Mouse (Mus musculus) megakaryocyte, embryonic 14.5 days (primary cell): ENCODE data around the gene Paqr4. TPM values are rescaled to one million over a fixed set of nuclear protein-coding genes. Genes with fewer than 3 reads are reported as not detected.

Source experiments
- H3K27me3 ChIP-seq: replicated peaks from 2 replicates; pipeline ENCODE3; 2012; ENCODE audit warnings: inconsistent platforms
- H3K36me3 ChIP-seq: replicated peaks from 2 replicates; pipeline ENCODE3; 2012; ENCODE audit warnings: low read length, inconsistent platforms, mixed read lengths
- H3K4me1 ChIP-seq: 2 replicates; pipeline ENCODE4 v1.6.1; 2012; ENCODE audit warnings: inconsistent platforms
- H3K4me3 ChIP-seq: replicated peaks from 2 replicates; pipeline ENCODE3; 2012; ENCODE audit warnings: moderate library complexity, mild to moderate bottlenecking, inconsistent platforms
- H3K9me3 ChIP-seq: 2 replicates; pipeline ENCODE4 v1.6.1; 2012; ENCODE audit warnings: inconsistent platforms
- FLI1 ChIP-seq: IDR thresholded peaks from 2 replicates; pipeline ENCODE4 v1.6.1; 2012; ENCODE audit warnings: low read length, inconsistent platforms, mixed read lengths
- GATA1 ChIP-seq: IDR thresholded peaks from 3 replicates; pipeline ENCODE4 v1.6.1; 2012; ENCODE audit warnings: mixed read lengths, low read length, inconsistent platforms, borderline replicate concordance
- polyA plus RNA-seq: library from polyadenylated mRNA; stranded (reverse); fragments of >175 nt; gene quantifications from 2 replicates; pipeline ENCODE4 v1.2.3, GENCODE M21; 2012; ENCODE audit warnings: low replicate concordance; ENCODE audit not compliant: insufficient read depth

The Paqr4 gene
- polyA plus RNA-seq, 1 experiment, result 1.7 TPM

DNA sequence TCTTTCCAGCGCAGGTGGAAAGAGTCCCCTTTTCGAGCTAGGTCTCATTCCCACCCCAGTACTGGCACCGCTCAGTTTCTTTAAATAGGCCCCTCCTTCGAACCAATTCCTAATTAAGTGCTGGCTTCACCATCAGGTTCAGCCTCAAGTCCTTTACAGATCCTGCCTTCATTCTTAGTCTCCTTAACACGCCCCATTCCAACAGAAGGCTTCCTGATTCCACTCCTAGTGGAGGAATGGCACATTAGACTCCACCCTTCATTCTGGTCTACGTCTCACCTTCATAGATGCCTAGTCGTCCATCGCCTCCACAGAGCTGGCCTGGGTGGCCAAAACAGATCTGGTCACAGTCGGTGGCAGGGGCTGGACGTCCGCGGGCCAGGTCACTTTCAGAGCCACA lies 2.3 kb upstream of the Paqr4 start:
- Histone ChIP-seq H3K4me1 (peaks cover 79% of the 10 kb centered on the region), H3K4me3 (no peak overlapping the region), H3K36me3 (no peaks in the 10 kb centered on the region), H3K9me3 (peaks cover 3% of the 10 kb centered on the region; the same call in 1 of the 2 replicates), H3K27me3 (peaks cover 93% of the 10 kb centered on the region)
- TF ChIP-seq GATA1 (no peak), FLI1 (no peak)

DNA sequence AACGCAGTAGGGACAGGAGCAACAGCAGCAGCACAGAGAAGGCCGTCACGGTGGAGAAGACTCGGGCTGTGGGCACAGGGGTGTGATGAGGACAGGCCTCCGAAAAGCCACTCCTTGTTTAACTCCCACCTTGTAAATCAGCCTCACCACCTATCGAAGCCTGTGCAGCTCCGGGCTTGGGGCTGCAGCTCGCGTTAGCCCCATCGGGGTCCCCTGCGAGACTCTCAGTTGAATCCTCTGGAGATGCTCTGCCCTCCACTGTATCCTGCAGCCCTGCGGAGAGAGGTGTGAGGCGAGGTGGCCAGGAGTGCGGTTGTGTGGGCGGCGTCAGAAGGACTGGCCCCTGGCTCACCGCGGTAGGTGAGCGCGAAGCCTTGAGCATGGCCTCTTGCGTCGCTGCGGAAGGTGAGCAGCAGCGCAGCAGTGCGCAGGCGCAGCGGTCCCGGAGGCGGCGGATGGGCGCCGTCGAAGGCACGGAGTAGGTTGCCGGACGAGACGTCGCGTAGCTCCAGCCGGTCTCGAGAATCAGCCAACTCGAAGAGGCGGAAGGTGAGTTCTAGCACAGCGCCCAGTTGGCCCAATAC lies 1.6 kb upstream of the Paqr4 start:
- no peaks in the 10 kb centered on the region for H3K36me3 ChIP-seq
- H3K9me3 ChIP-seq, result peaks cover 3% of the 10 kb centered on the region; the same call in 1 of the 2 replicates
- TF ChIP-seq FLI1 (no peak), GATA1 (no peak)
- peaks cover 82% of the 10 kb centered on the region for H3K4me1 ChIP-seq
- H3K27me3 ChIP-seq, result peaks cover 97% of the 10 kb centered on the region
- H3K4me3 ChIP-seq, result peak overlapping the region; percentile 85

DNA sequence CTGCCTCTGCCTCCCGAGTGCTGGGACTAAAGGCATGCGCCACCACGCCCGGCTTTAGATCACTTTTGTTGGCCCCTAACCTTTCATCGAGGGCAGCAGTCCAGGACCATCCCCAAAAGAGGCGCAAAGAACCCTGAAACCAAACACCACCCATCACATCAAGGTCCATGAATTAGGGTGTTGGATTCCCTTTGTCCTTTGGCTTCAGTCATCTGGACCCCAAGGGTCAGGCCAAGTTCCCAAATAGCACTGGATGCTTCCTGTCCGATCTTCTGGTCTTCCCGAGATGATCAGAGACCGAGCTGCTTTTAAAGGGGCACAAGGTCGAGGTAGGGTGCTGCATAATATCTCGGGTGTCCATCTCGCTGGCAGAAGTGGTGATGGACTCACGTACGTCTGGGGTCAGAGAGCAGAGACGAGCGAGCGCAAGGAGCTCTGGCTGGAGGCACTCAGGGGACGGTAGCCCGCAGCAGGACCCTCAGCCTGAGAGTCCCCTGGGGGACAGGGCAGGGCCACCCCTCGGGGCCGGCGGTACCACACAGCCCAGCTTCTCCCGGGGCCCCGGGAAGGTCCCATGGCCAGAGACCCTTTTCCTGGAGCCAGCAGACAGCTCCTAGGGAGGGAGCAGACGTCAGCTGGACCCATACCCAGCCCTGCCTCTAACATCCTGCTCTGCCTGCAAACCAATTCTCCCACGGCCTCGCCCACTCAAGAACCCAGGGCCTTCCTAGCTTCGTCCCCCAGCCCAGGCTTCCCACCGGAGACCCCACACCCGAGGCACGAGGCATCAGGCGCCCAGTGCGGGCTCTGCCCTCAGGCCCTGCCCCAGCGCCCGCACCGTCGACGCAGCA lies 917 bp upstream of the Paqr4 start:
- no peak for TF ChIP-seq GATA1
- no peak for TF ChIP-seq FLI1
- peaks cover 97% of the 10 kb centered on the region for H3K27me3 ChIP-seq
- H3K9me3 ChIP-seq, result peaks cover 3% of the 10 kb centered on the region; the same call in 1 of the 2 replicates
- H3K4me1 ChIP-seq, result peaks cover 78% of the 10 kb centered on the region
- no peak overlapping the region for H3K4me3 ChIP-seq
- no peaks in the 10 kb centered on the region for H3K36me3 ChIP-seq

- Histone ChIP-seq H3K36me3 (peaks cover 11% of the 10 kb centered on the region), H3K27me3 (peaks cover 87% of the 10 kb centered on the region)
Observed at GRCm38 (mm10) chr17:23740136-23740584, 507 bp downstream of the Paqr4 start.

GRCm38 (mm10) chr17:23739202-23740135 lies 1.2 kb downstream of the Paqr4 start:
- Histone ChIP-seq H3K4me1 (peaks cover 57% of the 10 kb centered on the region), H3K4me3 (peak overlapping the region; percentile 92), H3K36me3 (peaks cover 18% of the 10 kb centered on the region), H3K9me3 (peaks cover 3% of the 10 kb centered on the region; the same call in 1 of the 2 replicates), H3K27me3 (peaks cover 80% of the 10 kb centered on the region)
- TF ChIP-seq GATA1 (no peak), FLI1 (no peak)

More at GRCm38 (mm10) chr17:23740136-23740584, 507 bp downstream of the Paqr4 start:
- peaks cover 64% of the 10 kb centered on the region for H3K4me1 ChIP-seq
- H3K4me3 ChIP-seq, result peak overlapping the region; percentile 92
- TF ChIP-seq GATA1 (no peak), FLI1 (no peak)
- H3K9me3 ChIP-seq, result peaks cover 3% of the 10 kb centered on the region; the same call in 1 of the 2 replicates

- Histone ChIP-seq H3K9me3 (peaks cover 3% of the 10 kb centered on the region; the same call in 1 of the 2 replicates), H3K36me3 (peaks cover 24% of the 10 kb centered on the region), H3K27me3 (peaks cover 74% of the 10 kb centered on the region), H3K4me3 (no peak overlapping the region), H3K4me1 (peaks cover 56% of the 10 kb centered on the region)
- TF ChIP-seq FLI1, result no peak
- no peak for TF ChIP-seq GATA1
Observed at GRCm38 (mm10) chr17:23738836-23739201, 1.8 kb downstream of the Paqr4 start.

- H3K36me3 ChIP-seq, result peaks cover 32% of the 10 kb centered on the region
- H3K27me3 ChIP-seq, result peaks cover 63% of the 10 kb centered on the region
- H3K4me3 ChIP-seq, result peak overlapping the region; percentile 46
- H3K4me1 ChIP-seq, result peaks cover 51% of the 10 kb centered on the region
- TF ChIP-seq GATA1 (no peak), FLI1 (no peak)
- peaks cover 3% of the 10 kb centered on the region; the same call in 1 of the 2 replicates for H3K9me3 ChIP-seq
Observed at GRCm38 (mm10) chr17:23737493-23738445, 2.9 kb downstream of the Paqr4 start.

DNA sequence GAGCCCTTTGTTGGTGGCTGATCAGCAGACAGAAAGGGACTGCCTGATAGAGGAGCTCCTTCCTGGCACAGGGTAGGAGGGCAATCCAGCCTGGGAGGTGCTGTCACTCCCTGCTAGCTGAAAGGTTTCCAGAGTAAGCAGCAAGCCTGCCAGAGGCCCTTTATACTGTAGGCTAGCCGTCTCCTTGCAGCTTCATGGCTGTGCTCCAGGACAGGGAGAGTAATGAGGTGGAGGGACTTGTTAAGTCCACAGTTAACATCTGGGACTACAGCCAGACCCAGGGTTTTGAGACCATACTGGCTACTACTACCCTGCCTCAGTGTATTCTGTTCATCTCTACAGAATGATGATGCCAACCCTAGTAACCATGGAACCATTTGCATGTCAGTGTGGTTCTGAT lies 6.3 kb downstream of the Paqr4 start:
- Histone ChIP-seq H3K4me1 (peaks cover 27% of the 10 kb centered on the region), H3K27me3 (peaks cover 31% of the 10 kb centered on the region), H3K36me3 (peaks cover 39% of the 10 kb centered on the region), H3K4me3 (no peak overlapping the region), H3K9me3 (no peaks in the 10 kb centered on the region)
- TF ChIP-seq FLI1, result no peak
- no peak for TF ChIP-seq GATA1

DNA sequence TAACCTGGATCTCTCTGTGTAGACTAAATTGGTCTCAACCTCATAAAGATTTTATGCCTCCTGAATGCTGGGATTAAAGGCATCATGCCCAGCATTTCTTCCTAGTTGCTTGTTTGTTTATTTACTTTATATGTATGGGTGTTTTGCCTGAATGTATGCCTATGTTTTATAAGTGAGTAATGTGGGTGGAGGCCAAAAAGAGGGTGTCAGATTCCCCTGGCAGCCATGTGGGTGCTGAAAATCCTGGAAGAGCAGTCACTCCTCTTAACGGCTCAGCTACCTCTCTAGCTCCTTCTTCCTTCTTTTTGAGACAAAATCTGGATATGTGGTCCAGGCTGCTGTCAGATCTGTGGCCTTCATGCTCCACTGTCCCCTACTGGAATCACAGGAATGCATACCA lies 10.2 kb downstream of the Paqr4 start:
- Histone ChIP-seq H3K4me1 (peaks cover 25% of the 10 kb centered on the region), H3K27me3 (peaks cover under 1% of the 10 kb centered on the region), H3K9me3 (no peaks in the 10 kb centered on the region), H3K4me3 (no peak overlapping the region), H3K36me3 (peaks cover 31% of the 10 kb centered on the region)
- TF ChIP-seq GATA1 (no peak), FLI1 (no peak)
